Mouse (Mus musculus) myocyte (in vitro differentiated cells): ENCODE measurements around the gene Hs6st3.

Experiments used
- CEBPB ChIP-seq: IDR thresholded peaks from 2 replicates; pipeline ENCODE4 v1.6.1; 2011; ENCODE audit warnings: mild to moderate bottlenecking, moderate library complexity; ENCODE audit not compliant: poor library complexity, insufficient read depth, severe bottlenecking
- E2F4 ChIP-seq: IDR thresholded peaks from one replicate; pipeline ENCODE4 v1.6.1; 2011; ENCODE audit warnings: mild to moderate bottlenecking, control low read depth, moderate library complexity; ENCODE audit not compliant: insufficient read depth
- MAX ChIP-seq: IDR thresholded peaks from one replicate; pipeline ENCODE4 v1.6.1; 2011; ENCODE audit warnings: low read depth, mild to moderate bottlenecking, control low read depth
- MYOD1 ChIP-seq, 3 experiments: IDR thresholded peaks; one replicate each; pipeline ENCODE4 v1.6.1; 2011; ENCODE audit warnings: control low read depth in 2 of 3, low read depth in 2 of 3, mild to moderate bottlenecking in 2 of 3, moderate library complexity in 1 of 3; ENCODE audit not compliant: insufficient read length in 2 of 3, control insufficient read depth in 1 of 3
- MYOG ChIP-seq, 3 experiments: IDR thresholded peaks; one replicate each; pipeline ENCODE4 v1.6.1; 2011; ENCODE audit warnings: control low read depth in 2 of 3, low read depth in 2 of 3, mild to moderate bottlenecking in 2 of 3; ENCODE audit not compliant: insufficient read length in 2 of 3, control insufficient read depth in 1 of 3, insufficient read depth in 1 of 3
- POLR2A ChIP-seq: IDR thresholded peaks from one replicate; pipeline ENCODE4 v1.6.1; 2011; ENCODE audit warnings: low read depth, mild to moderate bottlenecking, control low read depth, moderate library complexity; ENCODE audit not compliant: insufficient read length
- POLR2AphosphoS2 ChIP-seq: IDR thresholded peaks from one replicate; pipeline ENCODE4 v1.6.1; 2011; ENCODE audit warnings: low read depth, control low read depth; ENCODE audit not compliant: insufficient read length
- TCF12 ChIP-seq: IDR thresholded peaks from one replicate; pipeline ENCODE4 v1.6.1; 2011; ENCODE audit warnings: mild to moderate bottlenecking, control low read depth; ENCODE audit not compliant: poor library complexity, insufficient read depth, severe bottlenecking
- TCF3 ChIP-seq: IDR thresholded peaks from one replicate; pipeline ENCODE4 v1.6.1; 2011; ENCODE audit warnings: low read depth, control low read depth; ENCODE audit not compliant: insufficient read length
- USF1 ChIP-seq: IDR thresholded peaks from one replicate; pipeline ENCODE4 v1.6.1; 2011; ENCODE audit warnings: low read depth, mild to moderate bottlenecking, control low read depth, moderate library complexity

- TF ChIP-seq E2F4 (no peak), POLR2A (no peak), TCF3 (no peak), USF1 (no peak), MAX (no peak), MYOD1 (IDR thresholded peaks at IDR 0.05; ENCODE audit: control insufficient read depth in 1 of 3, insufficient read length in 2 of 3, low read depth in 2 of 3) (no peak), TCF12 (no peak), POLR2AphosphoS2 (no peak), MYOG (IDR thresholded peaks at IDR 0.05; ENCODE audit: control insufficient read depth in 1 of 3, insufficient read depth in 1 of 3, insufficient read length in 2 of 3, low read depth in 2 of 3) (no peak), CEBPB (no peak)
Observed at GRCm38 (mm10) chr14:119125840-119126239, 12.3 kb upstream of the Hs6st3 start.
